Mouse (Mus musculus): Measurements from ENCODE around the gene Atg9b.
A peak's percentile ranks its signal among the peaks of the same experiment; 100 is the strongest.

The Atg9b gene

DNA sequence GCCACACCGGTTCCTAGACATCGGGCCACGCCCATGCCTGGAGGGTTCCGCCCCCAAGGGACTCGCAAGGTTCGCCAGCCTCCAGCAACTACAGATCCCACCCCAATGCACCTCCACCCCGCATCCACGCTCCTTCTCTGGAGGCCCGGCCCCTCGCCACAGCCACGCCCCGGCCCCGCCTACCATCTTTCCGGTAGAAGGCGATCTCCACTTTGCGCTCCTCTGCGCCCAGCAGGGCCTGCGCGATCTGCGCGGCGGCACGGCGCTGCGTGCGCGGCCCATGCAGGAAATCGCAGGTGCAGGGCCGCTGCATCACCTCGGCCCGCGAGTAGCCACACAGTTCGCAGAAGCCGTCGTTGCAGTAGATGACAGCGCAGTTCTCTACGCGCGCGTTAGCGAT lies 43.8 kb downstream of the Atg9b start:
- DNase-seq, result peak; percentile 72

DNA sequence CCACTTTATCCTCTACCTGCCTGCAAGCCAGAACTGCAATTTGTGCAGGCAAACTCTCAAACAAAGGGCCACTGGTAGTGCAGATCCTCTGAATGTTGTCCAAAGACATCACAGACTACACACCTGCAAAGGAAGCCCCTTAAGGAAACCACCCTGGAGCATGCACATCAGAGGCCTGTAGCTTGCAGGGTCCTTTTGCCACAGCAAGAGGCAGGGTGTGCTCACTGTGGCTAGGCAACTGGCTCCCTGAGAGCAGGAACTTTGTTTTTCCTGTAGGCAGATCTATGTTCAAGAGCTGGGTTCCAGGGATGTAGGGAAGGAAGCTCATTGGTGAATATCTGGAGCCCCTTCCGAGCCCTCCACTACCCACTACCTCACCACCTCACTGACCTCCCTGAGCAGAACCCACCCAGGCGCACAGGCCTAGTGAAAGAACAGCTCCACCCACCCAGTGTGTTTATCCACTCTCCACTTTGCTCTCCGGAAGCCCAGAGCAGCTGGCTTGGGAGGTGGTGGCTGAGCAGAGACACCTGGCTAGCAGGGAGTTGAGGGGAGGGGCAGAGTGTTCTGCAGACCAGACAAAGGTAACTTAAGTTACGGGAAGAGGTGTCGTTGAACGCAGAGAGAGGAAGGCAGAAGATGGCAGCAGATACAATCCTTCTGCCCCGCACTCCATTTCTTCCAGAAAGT lies 44.6 kb downstream of the Atg9b start:
- no peak for DNase-seq

DNA sequence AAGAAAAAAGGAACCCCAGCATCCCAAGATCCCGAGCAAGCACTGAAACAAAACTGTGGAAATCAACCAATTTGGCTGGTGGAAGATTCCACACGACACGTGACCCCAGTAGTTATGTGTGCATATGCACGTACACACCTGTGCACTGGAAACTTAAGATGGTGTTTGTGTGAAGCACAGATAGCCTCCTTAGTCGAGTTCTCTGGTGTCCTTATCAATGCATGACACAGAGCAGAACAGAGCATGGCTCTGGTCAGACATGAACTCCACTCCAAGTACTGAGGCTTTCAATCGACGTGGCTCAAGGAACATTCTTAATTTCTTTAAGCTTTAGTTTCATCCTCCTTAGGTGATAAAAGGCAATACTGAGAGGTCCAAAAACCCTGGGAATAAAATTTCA lies 45.6 kb downstream of the Atg9b start:
- DNase-seq, result no peak

DNA sequence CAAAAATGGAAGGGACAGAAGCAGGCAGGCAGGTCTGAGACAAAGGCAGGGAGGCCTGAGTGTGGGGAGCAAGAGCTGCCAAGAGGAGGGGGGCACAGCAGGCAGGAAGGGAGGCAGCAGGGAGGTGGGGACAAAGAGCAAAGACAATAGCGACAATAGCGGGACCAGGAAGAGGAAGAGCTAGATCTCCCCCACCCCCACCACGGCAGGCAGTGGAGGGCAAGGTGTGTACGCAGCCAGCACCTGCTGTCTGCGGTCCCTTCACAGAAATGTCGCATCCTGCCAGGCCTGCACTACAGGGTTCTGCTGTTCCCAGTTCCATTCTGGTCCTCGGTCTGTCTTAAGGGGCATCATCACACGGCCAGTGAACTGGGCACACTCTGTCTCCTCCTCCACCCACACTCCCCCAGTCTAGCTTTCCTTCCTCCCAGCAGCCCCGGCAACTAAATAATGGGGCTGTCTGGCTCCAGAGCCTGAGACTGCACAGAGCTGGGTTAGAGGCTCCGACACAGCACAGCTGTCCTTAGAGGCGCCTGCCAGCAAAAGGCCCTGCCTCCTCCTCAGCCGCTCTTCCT lies 47.4 kb downstream of the Atg9b start:
- no peak for DNase-seq

DNA sequence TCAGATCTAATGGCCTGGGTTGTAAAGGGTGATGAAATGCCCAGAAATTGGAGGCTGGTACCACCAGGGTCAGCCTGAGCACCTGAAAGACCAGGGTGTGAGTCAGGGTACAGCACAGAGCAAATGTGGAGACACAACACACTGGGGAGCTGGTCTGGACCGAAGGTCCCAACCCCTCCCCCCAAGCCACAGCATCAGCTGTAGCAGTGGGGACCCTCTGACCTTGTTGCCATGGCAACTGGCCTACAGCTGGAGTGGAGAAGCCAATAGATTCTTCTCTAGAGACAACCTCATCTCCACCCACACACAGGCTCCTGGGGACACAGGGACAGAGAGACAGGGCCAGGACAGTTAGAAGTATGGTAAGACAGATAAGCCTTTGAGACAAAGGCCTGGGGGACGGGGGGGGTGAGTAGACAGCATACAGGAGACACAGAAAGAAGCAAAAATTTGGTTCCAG lies 47.9 kb downstream of the Atg9b start:
- no peak for DNase-seq

DNA sequence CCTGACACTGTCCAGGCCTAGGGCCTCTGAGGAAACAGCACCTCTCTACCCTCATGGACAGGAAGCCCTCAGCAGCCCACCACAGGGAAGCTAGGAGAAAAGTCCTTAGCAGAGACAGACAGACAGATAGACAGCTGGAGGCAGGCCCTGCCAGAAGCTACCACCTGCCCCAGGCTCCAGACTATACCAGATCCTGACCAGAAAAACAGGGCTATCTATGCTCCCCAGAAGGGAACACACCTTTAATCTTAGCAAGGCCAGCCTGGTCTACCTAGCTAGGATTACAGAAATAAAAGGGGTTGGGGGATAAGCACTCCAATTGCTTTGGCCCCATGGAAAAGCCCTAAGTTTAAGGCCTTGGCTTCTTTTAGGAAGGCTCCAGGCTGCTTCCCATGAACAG lies 48.6 kb downstream of the Atg9b start:
- DNase-seq, result no peak

DNA sequence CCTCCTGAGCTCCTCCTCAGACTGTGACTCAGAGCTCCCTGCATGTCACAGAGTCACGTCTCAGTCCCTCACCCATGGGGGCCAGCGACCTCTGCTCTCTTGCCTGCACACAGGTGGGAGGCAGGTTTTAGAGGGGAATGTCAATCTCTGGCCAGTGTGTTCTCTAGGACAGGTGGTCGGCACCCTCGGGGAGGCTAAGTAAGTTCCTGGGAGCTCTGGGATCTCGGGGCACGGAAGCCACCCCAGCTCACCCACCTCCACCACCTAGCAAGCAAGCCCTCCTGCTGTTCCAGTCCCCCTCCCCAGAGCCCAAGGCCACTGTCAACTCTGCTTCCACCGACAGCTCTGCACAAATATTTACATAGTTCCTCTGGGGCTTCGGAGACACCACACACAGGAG lies 49.0 kb downstream of the Atg9b start:
- DNase-seq, result no peak

DNA sequence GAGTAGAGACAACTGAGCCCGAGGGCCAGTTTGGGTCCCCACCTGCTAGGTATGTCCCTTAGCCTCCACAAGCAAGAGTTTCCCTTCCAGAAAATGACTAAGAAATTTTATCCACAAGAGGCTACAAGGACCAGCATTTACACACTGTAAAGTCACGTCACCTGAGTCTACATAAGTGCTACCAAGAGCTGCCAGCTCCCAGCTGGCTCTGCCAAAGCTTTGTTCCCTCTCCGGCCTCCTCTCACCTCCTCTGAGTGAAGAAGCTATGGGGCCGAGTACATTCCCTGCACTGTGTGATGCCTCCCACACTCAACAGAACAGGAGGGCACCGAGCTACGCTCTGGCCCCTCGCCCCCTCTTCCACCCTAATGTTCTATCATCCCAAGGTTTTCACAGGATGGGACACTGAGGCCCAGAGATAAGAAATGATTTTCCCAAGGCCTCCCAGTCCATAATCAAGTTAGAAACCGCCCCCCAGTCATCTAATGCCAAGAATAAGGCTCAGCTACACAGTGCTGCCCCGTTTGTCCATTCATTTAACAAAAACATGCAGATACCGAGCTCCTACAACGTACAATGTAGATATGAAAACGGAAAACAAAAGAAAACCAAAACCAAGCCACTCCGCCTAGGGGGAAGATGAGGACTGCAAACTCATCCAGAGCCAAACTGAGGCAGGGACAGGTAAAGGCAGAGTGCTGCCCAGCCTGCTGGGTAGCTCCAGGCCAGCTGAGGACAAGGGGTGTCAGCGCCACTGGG lies 49.6 kb downstream of the Atg9b start:
- DNase-seq, result no peak

DNA sequence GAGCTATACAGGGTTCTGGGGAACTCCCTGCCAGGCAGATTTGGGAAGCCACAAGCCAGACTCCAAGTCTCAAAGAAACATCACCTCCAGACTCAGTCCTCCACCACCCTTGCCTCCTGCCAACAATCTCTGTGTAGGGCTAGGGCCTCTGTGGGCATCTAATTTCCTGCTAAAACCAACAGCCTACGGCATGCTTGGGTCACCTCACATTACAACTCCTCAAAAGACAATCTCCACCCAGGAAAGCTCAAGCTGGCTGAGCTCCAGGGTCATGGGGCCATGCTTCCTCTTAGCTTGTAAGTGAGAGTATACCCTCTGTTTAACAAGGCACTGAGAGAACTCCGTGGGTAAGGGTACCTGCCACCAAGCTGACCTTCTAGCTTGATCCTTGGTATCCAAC lies 54.1 kb downstream of the Atg9b start:
- no peak for DNase-seq

DNA sequence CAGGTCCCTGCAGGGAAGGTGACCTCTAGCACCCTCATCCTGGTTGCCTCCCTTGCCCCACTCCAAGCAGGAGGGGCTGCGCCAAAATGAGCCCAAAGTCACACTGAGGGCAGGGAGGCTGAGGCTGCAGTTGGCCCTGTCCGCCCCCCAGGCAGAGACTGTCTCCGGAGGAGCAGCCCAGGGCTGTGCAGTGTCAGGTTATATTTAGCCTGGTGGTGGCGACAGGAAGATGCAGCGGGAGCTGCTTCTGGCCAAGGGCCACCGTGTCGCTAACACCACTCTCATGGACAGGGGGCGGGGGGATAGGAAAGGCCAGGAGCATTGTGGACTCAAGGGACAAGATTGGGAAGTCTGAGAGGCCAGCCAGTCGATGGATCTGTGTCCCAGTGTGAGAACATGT lies 54.6 kb downstream of the Atg9b start:
- no peak for DNase-seq

DNA sequence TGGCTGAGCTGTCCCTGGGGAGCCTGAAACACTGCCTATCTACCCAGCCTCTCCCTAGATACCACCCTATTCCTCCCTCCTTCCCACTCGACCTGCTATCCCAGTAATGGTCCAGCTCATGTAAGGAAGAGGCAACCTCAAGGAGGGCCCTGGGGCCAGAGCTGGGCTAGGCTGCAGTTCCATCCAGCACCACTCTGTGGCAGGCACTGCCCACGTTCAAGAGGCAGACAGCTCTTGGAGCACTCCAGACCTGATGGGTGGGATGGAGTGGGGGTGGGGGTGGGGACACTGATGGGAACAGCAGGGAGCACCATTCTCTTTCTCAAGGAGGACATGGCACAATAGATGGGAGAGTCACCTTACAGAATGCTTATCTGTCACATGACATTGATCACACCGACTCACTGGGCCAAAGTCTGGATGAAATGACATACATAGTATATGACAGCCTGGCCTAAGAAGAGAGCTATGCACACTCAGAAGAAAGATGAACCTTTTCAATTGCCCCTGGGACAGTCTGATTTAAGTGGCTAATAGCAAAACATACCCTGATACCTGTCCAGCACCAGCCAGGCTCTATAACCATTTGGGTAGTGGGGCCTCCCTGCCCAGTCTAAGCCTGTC lies 55.9 kb downstream of the Atg9b start:
- DNase-seq, result peak; percentile 50

DNA sequence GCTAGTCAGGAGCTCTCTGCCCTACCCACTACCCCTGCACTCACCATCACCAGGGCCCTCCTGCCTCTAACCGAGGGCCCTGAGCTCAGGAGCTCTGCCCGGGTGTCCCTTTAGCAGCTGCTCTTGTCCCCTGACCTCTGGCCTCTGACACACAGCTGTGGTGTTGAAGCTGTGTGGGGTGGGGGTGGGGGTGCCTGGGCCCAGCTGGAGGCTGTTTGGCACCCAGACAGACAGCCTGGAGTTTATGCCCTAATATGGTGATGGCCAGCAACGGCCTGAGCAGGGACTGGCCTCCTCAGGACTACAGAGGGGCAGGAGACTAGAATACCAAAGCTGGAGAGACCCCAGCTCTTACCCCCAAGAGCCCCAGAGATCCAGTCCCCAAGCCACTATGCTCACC lies 57.2 kb downstream of the Atg9b start:
- DNase-seq, result no peak

Measured in cerebellum, adult 11 months (tissue).